Mouse (Mus musculus): ENCODE measurements around the gene Sparc.
"Not testable (repeated sequence)": the region's sequence is repeated elsewhere in the genome, so short reads cannot be mapped to it uniquely, and the experiment has no call there.

DNA sequence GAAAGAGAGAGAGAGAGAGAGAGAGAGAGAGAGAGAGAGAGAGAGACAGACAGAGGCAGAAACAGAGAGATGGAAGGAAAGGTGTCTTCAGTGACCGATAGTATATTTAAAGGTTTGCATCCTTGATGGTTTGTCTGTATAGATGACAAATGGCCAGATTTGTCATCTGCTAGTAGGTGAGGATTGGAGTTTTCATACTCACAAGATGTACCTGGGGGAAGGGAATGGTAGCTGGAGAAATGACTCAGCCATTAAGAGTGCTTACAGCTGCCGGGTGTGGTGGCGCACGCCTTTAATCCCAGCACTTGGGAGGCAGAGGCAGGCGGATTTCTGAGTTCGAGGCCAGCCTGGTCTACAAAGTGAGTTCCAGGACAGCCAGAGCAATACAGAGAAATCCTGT, 7.3 kb downstream of the Sparc start:
- TF ChIP-seq CTCF (IDR thresholded peaks at IDR 0.05; ENCODE audit: borderline replicate concordance, insufficient read depth, low read length); POLR2A (IDR thresholded peaks at IDR 0.05; ENCODE audit: low read depth, low read length): not testable (repeated sequence)

All from embryonic fibroblast, embryonic 13.5 days (primary cell).